Mouse (Mus musculus): ENCODE measurements around the gene Plcb4.

DNA sequence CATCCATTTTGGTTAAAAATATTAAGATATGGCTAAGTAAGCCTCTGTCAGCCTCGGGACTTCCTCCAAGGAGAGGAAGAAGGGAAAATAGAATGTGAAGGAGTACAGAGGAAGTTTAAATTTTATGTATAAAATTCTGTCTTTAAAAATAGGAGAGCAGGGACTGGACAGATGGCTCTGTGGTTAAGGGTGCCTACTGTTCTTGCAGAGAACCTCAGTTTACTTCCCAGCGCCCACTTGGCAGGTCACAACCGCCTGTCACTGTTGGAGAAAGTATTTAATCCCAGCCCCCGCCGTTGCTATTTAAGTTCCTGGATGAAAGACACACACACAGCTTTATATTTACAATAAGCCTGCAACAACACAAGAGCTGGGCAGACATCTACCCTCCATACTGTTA is 347.5 kb downstream of the Plcb4 start:
- TF ChIP-seq CTCF (IDR thresholded peaks at IDR 0.05; ENCODE audit: extremely low read depth, insufficient read depth, low read length) (no peak), POLR2A (IDR thresholded peaks at IDR 0.05; ENCODE audit: extremely low read depth, insufficient read depth, low read length) (no peak)
